Mouse (Mus musculus): ENCODE data around the gene B9d2. TPM values are rescaled to one million over a fixed set of nuclear protein-coding genes. Genes with fewer than 3 reads are reported as not detected.

Gene B9d2
- polyA plus RNA-seq, 1 experiment from 2014 or later = 44.3 TPM

DNA sequence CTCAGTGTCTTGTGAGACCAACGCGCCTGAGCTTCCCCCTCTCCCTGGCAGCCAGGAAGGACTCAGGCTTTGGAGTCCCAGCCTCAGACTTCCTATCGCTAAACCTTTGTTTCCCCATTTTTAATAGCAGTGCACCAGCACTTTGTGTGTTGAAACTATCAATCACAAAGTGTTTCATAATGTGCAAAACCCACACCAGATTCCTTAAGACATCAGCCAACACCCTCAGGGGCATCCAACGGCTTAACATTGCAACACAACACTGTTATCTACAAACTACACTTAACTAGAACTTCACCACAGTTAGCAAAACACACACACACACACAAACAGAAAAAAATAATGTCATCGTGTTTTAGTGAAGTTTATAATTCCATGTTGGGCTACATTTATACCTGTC is 30.7 kb upstream of the B9d2 start:
- no peaks in the 10 kb centered on the region for H3K4me1 ChIP-seq (ENCODE audit: control insufficient read depth, insufficient read depth, low read length)
- no peak for DNase-seq
- H3K27me3 ChIP-seq (ENCODE audit: control insufficient read depth, insufficient read depth, low read length) = no peaks in the 10 kb centered on the region
- H3K4me3 ChIP-seq (replicated peaks; ENCODE audit: low read depth, low read length) = no peak overlapping the region
- H3K9me3 ChIP-seq (ENCODE audit: control insufficient read depth, low read length) = no peaks in the 10 kb centered on the region
- no peak for ATAC-seq (ENCODE audit: low FRiP score, low TSS enrichment)
- no peak overlapping the region for H3K9ac ChIP-seq (replicated peaks; ENCODE audit: low read length)
- no peak overlapping the region for H3K27ac ChIP-seq (replicated peaks; ENCODE audit: low read depth, low read length)
- H3K36me3 ChIP-seq (ENCODE audit: control insufficient read depth, insufficient read depth, low read length) = 0 out of 2 replicates have a peak, but pooled peaks cover 8% of the 10 kb centered on the region
- no peak overlapping the region for H3K4me2 ChIP-seq (ENCODE audit: low read length)
- 82% methylated on average over 5 of the region's 5 CpGs for WGBS

GRCm38 (mm10) chr7:25651281-25651680 is 29.3 kb upstream of the B9d2 start:
- H3K36me3 ChIP-seq (ENCODE audit: control insufficient read depth, insufficient read depth, low read length) = 0 out of 2 replicates have a peak, but pooled peaks cover 4% of the 10 kb centered on the region
- H3K4me3 ChIP-seq (replicated peaks; ENCODE audit: low read depth, low read length) = no peak overlapping the region
- DNase-seq = no peak
- H3K9ac ChIP-seq (replicated peaks; ENCODE audit: low read length) = no peak overlapping the region
- H3K4me2 ChIP-seq (ENCODE audit: low read length) = no peak overlapping the region
- WGBS = 93% methylated on average over 8 of the region's 8 CpGs
- ATAC-seq (ENCODE audit: low FRiP score, low TSS enrichment) = no peak
- H3K4me1 ChIP-seq (ENCODE audit: control insufficient read depth, insufficient read depth, low read length) = 0 out of 2 replicates have a peak, but pooled peaks cover under 1% of the 10 kb centered on the region
- H3K9me3 ChIP-seq (ENCODE audit: control insufficient read depth, low read length) = no peaks in the 10 kb centered on the region
- H3K27ac ChIP-seq (replicated peaks; ENCODE audit: low read depth, low read length) = no peak overlapping the region
- H3K27me3 ChIP-seq (ENCODE audit: control insufficient read depth, insufficient read depth, low read length) = no peaks in the 10 kb centered on the region

DNA sequence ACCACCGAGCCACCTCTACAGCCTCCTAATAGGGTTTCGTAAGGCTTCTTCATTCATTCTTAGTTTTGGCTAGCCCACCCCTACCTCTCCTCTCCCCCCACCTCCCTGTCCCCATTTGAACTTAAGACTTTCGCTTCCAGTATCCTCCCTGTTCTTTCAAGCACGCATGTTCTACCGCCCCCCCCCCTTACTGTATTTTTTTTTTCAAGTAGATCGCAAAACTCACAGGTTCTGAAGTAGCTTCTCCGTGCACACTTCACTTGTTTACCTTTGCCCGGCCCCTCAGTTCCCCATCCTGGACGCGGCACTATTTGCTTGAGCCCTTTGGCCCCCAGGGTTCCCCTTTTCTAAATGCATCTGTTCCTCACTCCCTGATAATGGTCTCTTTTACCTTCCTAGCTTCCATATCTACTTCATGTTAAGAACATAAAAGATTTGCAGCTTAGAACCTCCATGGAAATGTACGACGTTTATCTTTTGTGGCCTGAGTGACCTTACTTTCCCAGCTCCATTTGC is 28.3 kb upstream of the B9d2 start:
- WGBS = 94% methylated on average over 12 of the region's 12 CpGs
- Histone ChIP-seq H3K27me3 (ENCODE audit: control insufficient read depth, insufficient read depth, low read length) (no peaks in the 10 kb centered on the region), H3K36me3 (ENCODE audit: control insufficient read depth, insufficient read depth, low read length) (0 out of 2 replicates have a peak, but pooled peaks cover 4% of the 10 kb centered on the region), H3K27ac (replicated peaks; ENCODE audit: low read depth, low read length) (no peak overlapping the region), H3K9me3 (ENCODE audit: control insufficient read depth, low read length) (no peaks in the 10 kb centered on the region), H3K4me1 (ENCODE audit: control insufficient read depth, insufficient read depth, low read length) (peaks cover 5% of the 10 kb centered on the region), H3K9ac (replicated peaks; ENCODE audit: low read length) (no peak overlapping the region), H3K4me2 (ENCODE audit: low read length) (no peak overlapping the region), H3K4me3 (replicated peaks; ENCODE audit: low read depth, low read length) (no peak overlapping the region)
- ATAC-seq (ENCODE audit: low FRiP score, low TSS enrichment) = no peak
- no peak for DNase-seq

- H3K36me3 ChIP-seq (ENCODE audit: control insufficient read depth, insufficient read depth, low read length) = 0 out of 2 replicates have a peak, but pooled peaks cover 4% of the 10 kb centered on the region
- H3K9me3 ChIP-seq (ENCODE audit: control insufficient read depth, low read length) = no peaks in the 10 kb centered on the region
- WGBS = 82% methylated on average over 11 of the region's 11 CpGs
- no peak overlapping the region for H3K4me3 ChIP-seq (replicated peaks; ENCODE audit: low read depth, low read length)
- no peak overlapping the region for H3K27ac ChIP-seq (replicated peaks; ENCODE audit: low read depth, low read length)
- H3K4me2 ChIP-seq (ENCODE audit: low read length) = no peak overlapping the region
- ATAC-seq (ENCODE audit: low FRiP score, low TSS enrichment) = no peak
- peaks cover 18% of the 10 kb centered on the region for H3K4me1 ChIP-seq (ENCODE audit: control insufficient read depth, insufficient read depth, low read length)
- no peak overlapping the region; the same call in 1 of the 2 replicates for H3K9ac ChIP-seq (replicated peaks; ENCODE audit: low read length)
- DNase-seq = no peak
- H3K27me3 ChIP-seq (ENCODE audit: control insufficient read depth, insufficient read depth, low read length) = no peaks in the 10 kb centered on the region
Observed at GRCm38 (mm10) chr7:25655601-25656428, 24.8 kb upstream of the B9d2 start.

- H3K27me3 ChIP-seq (ENCODE audit: control insufficient read depth, insufficient read depth, low read length) = no peaks in the 10 kb centered on the region
- H3K27ac ChIP-seq (replicated peaks; ENCODE audit: low read depth, low read length) = no peak overlapping the region
- peak overlapping the region; percentile 74 for H3K4me2 ChIP-seq (ENCODE audit: low read length)
- H3K4me3 ChIP-seq (replicated peaks; ENCODE audit: low read depth, low read length) = peak overlapping the region; percentile 54
- peaks cover 18% of the 10 kb centered on the region for H3K4me1 ChIP-seq (ENCODE audit: control insufficient read depth, insufficient read depth, low read length)
- H3K9ac ChIP-seq (replicated peaks; ENCODE audit: low read length) = peak overlapping the region; percentile 54
- no peaks in the 10 kb centered on the region for H3K9me3 ChIP-seq (ENCODE audit: control insufficient read depth, low read length)
- DNase-seq = no peak
- ATAC-seq (ENCODE audit: low FRiP score, low TSS enrichment) = no peak
- 46% methylated on average over 10 of the region's 10 CpGs for WGBS
- peaks cover 5% of the 10 kb centered on the region; the same call in 1 of the 2 replicates for H3K36me3 ChIP-seq (ENCODE audit: control insufficient read depth, insufficient read depth, low read length)
Observed at GRCm38 (mm10) chr7:25657785-25658184, 22.8 kb upstream of the B9d2 start.

GRCm38 (mm10) chr7:25658657-25659472 is 21.7 kb upstream of the B9d2 start, which contains the start of the genes Bckdha and Exosc5:
TSS of gene Bckdha (minus strand) at chr7:25658981.
TSS of gene Exosc5 (plus strand) at chr7:25659164.
- peak; percentile 100 for DNase-seq
- WGBS = under 1% methylated on average over 50 of the region's 50 CpGs
- Histone ChIP-seq H3K36me3 (ENCODE audit: control insufficient read depth, insufficient read depth, low read length) (peaks cover 10% of the 10 kb centered on the region; the same call in 1 of the 2 replicates), H3K27ac (replicated peaks; ENCODE audit: low read depth, low read length) (peak within 1 kb of the TSS; percentile 50), H3K9me3 (ENCODE audit: control insufficient read depth, low read length) (no peaks in the 10 kb centered on the region), H3K4me3 (replicated peaks; ENCODE audit: low read depth, low read length) (peak within 1 kb of the TSS; percentile 54), H3K27me3 (ENCODE audit: control insufficient read depth, insufficient read depth, low read length) (no peaks in the 10 kb centered on the region), H3K4me1 (ENCODE audit: control insufficient read depth, insufficient read depth, low read length) (peaks cover 18% of the 10 kb centered on the region), H3K4me2 (ENCODE audit: low read length) (peak within 1 kb of the TSS; percentile 74), H3K9ac (replicated peaks; ENCODE audit: low read length) (peak within 1 kb of the TSS; percentile 54)
- peak; percentile 99 for ATAC-seq (ENCODE audit: low FRiP score, low TSS enrichment)

- Histone ChIP-seq H3K9me3 (ENCODE audit: control insufficient read depth, low read length) (no peaks in the 10 kb centered on the region), H3K27me3 (ENCODE audit: control insufficient read depth, insufficient read depth, low read length) (no peaks in the 10 kb centered on the region), H3K4me2 (ENCODE audit: low read length) (no peak overlapping the region), H3K27ac (replicated peaks; ENCODE audit: low read depth, low read length) (no peak overlapping the region), H3K4me3 (replicated peaks; ENCODE audit: low read depth, low read length) (no peak overlapping the region), H3K9ac (replicated peaks; ENCODE audit: low read length) (no peak overlapping the region), H3K4me1 (ENCODE audit: control insufficient read depth, insufficient read depth, low read length) (no peaks in the 10 kb centered on the region), H3K36me3 (ENCODE audit: control insufficient read depth, insufficient read depth, low read length) (peaks cover 50% of the 10 kb centered on the region)
- 94% methylated on average over 8 of the region's 8 CpGs for WGBS
- ATAC-seq (ENCODE audit: low FRiP score, low TSS enrichment) (no peak), DNase-seq (no peak)
Observed at GRCm38 (mm10) chr7:25666381-25666780, 14.2 kb upstream of the B9d2 start.

DNA sequence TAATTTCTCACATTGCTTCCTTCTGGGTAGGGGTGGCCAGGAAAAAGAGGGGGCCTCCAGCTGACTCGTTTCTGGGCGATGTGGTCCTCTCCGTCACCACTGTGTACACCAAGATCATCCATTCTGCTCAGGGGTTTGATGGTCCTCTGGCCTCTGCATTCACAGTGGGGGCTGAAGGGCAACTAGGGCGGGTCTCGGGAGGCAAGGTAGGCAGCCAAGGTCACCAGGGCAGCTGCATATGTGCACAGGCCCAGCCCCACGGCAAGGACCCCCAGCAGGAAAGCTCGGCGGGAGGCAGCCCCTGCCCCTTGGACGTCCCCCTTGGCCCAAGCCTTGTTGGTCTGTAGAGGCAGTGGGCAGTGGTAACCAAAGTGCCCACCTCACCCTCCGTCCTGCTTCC is 11.4 kb upstream of the B9d2 start:
- Histone ChIP-seq H3K27me3 (ENCODE audit: control insufficient read depth, insufficient read depth, low read length) (peaks cover 9% of the 10 kb centered on the region), H3K9me3 (ENCODE audit: control insufficient read depth, low read length) (no peaks in the 10 kb centered on the region), H3K27ac (replicated peaks; ENCODE audit: low read depth, low read length) (no peak overlapping the region), H3K4me1 (ENCODE audit: control insufficient read depth, insufficient read depth, low read length) (no peaks in the 10 kb centered on the region), H3K9ac (replicated peaks; ENCODE audit: low read length) (no peak overlapping the region), H3K36me3 (ENCODE audit: control insufficient read depth, insufficient read depth, low read length) (peaks cover 38% of the 10 kb centered on the region), H3K4me2 (ENCODE audit: low read length) (no peak overlapping the region), H3K4me3 (replicated peaks; ENCODE audit: low read depth, low read length) (no peak overlapping the region)
- DNase-seq = no peak
- ATAC-seq (ENCODE audit: low FRiP score, low TSS enrichment) = no peak
- 86% methylated on average over 10 of the region's 10 CpGs for WGBS

Measured in midbrain, embryonic 14.5 days (tissue).